Mouse (Mus musculus) megakaryocyte, embryonic 14.5 days (primary cell): ENCODE measurements around the gene Nkap.

Experiments
- FLI1 ChIP-seq: IDR thresholded peaks from 2 replicates; pipeline ENCODE4 v1.6.1; 2012; ENCODE audit warnings: low read length, inconsistent platforms, mixed read lengths
- GATA1 ChIP-seq: IDR thresholded peaks from 3 replicates; pipeline ENCODE4 v1.6.1; 2012; ENCODE audit warnings: mixed read lengths, low read length, inconsistent platforms, borderline replicate concordance

- no peak for TF ChIP-seq GATA1
- TF ChIP-seq FLI1: no peak
Measured at GRCm38 (mm10) chrX:37110881-37111193, 15.8 kb upstream of the Nkap start.
